9 mouse cellular contexts compared by ENCODE assay signal in the genomic region with DNA sequence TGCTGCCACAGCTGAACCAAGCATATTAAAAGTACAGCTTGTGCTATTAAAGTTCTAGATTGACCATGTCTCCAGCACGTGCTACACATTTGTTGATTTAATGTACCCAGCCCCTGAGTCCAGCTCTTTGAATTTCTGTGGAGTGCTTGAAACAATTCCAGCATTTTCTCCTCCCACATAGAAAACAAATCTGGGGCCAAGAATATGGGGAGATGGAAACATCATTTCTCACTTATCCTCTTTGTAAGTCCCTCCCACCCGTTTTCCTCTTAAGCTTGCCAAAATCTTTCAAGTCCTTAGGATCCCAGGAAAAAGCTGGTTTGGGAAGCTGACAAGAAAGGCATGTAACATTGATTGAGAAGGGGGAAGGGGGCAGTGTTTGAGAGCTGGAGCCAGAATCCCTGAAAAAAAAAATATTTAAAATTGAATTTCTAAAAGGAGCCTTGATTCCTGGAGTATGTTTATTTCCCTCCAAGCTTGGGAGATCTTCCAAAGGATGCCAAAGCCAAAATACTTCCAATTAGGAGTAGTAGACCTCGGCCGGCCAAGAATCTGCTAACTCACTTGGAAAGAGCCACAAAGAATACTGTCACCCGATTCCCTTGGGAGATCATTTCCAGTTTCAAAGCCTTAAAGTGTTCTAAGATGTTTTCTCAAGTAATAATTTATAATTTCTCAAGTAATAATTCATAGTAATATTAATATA.
DNase-seq lines count a peak whose midpoint lies in the region; ATAC-seq and TF ChIP-seq lines count a peak whose summit lies in the region.
"Had no signal": no experiment of that assay in that cellular context is flagged by ENCODE, and none has a peak within 500 bp of the region (broad histone marks: within the 10 kb centered on the region; RNA-seq: fewer than 3 reads in every experiment).

No protein-coding gene starts in this region.

- H3K4me3 ChIP-seq in limb, embryonic 14.5 days (replicated peaks; ENCODE audit: low read length) = no peak overlapping the region
- H3K4me3 ChIP-seq: erythroblast, embryonic 14.5 days; limb, embryonic 13.5 days had no signal

- intact Hi-C loops in heart, postnatal 14 days (cut with DNase I) = no loop called here

- no peak overlapping the region for H3K4me2 ChIP-seq in limb, embryonic 14.5 days (replicated peaks; ENCODE audit: low read depth, low read length, severe bottlenecking)
- H3K4me2 ChIP-seq: limb, embryonic 13.5 days had no signal

- DNase-seq in layer of hippocampus, adult 11-12 months (ENCODE audit: low spot score) = peak; percentile 26
- DNase-seq in layer of hippocampus, postnatal 25 days (ENCODE audit: extremely low spot score in 1 of 2, low spot score in 1 of 2) = no peak
- peak; percentile 66 for DNase-seq in brain, embryonic 18.5 days (ENCODE audit: low read depth, low spot score)
- peak; percentile 16 to 37 for DNase-seq in heart, postnatal 14 days
- peak; percentile 74 for DNase-seq in limb, embryonic 14.5 days (ENCODE audit: low spot score)
- DNase-seq in adrenal gland, adult 18-20 months (ENCODE audit: low spot score in 2 of 2) = no peak

- no peak overlapping the region for H3K9ac ChIP-seq in limb, embryonic 14.5 days (ENCODE audit: low read depth, low read length, severe bottlenecking)
- H3K9ac ChIP-seq: limb, embryonic 13.5 days had no signal

- TF ChIP-seq POLR2A in limb, embryonic 14.5 days (IDR thresholded peaks at IDR 0.05; ENCODE audit: borderline replicate concordance, extremely low read depth, insufficient read depth, insufficient read length) = no peak

- 54% methylated on average over 5 of the region's 5 CpGs for WGBS in limb, embryonic 14.5 days

- ATAC-seq in limb, embryonic 14.5 days (ENCODE audit: low FRiP score, low read depth) = peak; percentile 53; the same call in 1 of the 2 replicates
- no peak for ATAC-seq in monocyte, adult 5-6 weeks (replicated peaks; ENCODE audit: insufficient number of reproducible peaks, low FRiP score, low TSS enrichment, poor library complexity, severe bottlenecking)

- H3K9me3 ChIP-seq in limb, embryonic 14.5 days (ENCODE audit: control insufficient read depth, low read length) = no peaks in the 10 kb centered on the region
- H3K9me3 ChIP-seq: limb, embryonic 13.5 days had no signal

- H3K27me3 ChIP-seq in limb, embryonic 14.5 days (ENCODE audit: control insufficient read depth, insufficient read depth, low read length) = no peaks in the 10 kb centered on the region
- H3K27me3 ChIP-seq: limb, embryonic 13.5 days had no signal

- H3K27ac ChIP-seq in limb, embryonic 14.5 days (replicated peaks; ENCODE audit: low read depth, low read length) = no peak overlapping the region
- H3K27ac ChIP-seq: limb, embryonic 13.5 days had no signal

- no peaks in the 10 kb centered on the region for H3K36me3 ChIP-seq in limb, embryonic 14.5 days (ENCODE audit: control insufficient read depth, insufficient read depth, low read length)
- H3K36me3 ChIP-seq: limb, embryonic 13.5 days had no signal

- H3K4me1 ChIP-seq in limb, embryonic 14.5 days (ENCODE audit: control insufficient read depth, insufficient read depth, low read length) = no peaks in the 10 kb centered on the region
- H3K4me1 ChIP-seq: limb, embryonic 13.5 days had no signal

Comparison
In these comparisons a context has a peak if more than half of its experiments do, and no peak if none do; other contexts are left out.
1. DNase-seq: peak in layer of hippocampus, adult 11-12 months (single experiment), brain, embryonic 18.5 days (single experiment), heart, postnatal 14 days (2 of 2) and limb, embryonic 14.5 days (single experiment); none in layer of hippocampus, postnatal 25 days (0 of 2) and adrenal gland, adult 18-20 months (0 of 2).